Mouse (Mus musculus) megakaryocyte, embryonic 14.5 days (primary cell): ENCODE data around the gene Exoc8.

Experiments
- FLI1 ChIP-seq: IDR thresholded peaks from 2 replicates; pipeline ENCODE4 v1.6.1; 2012; ENCODE audit warnings: low read length, inconsistent platforms, mixed read lengths
- GATA1 ChIP-seq: IDR thresholded peaks from 3 replicates; pipeline ENCODE4 v1.6.1; 2012; ENCODE audit warnings: mixed read lengths, low read length, inconsistent platforms, borderline replicate concordance

DNA sequence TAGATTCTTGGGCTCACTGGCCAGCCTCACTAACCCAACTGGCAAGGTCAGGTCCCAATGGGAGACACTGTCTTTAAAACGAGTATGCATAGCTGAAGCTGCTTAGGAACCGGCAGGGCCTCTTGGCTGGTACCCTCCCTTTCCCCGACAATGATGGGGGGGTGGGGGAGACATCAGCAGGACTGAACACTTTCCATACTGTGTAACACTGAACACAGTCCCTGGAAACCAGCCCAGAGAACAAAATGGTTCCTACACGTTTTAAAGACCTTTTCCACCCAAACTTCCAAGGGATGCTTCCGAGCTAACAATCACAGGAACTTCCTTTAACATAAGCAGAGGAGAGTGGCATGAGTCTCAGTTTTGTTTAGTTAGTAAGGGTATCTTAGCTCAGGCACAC is 37.6 kb upstream of the Exoc8 start:
- TF ChIP-seq FLI1 (no peak), GATA1 (no peak)
